Mouse (Mus musculus): ENCODE data around the gene Zbtb7a. TPM values are rescaled to one million over a fixed set of nuclear protein-coding genes. Genes with fewer than 3 reads are reported as not detected.
"Not testable (repeated sequence)": the region's sequence is repeated elsewhere in the genome, so short reads cannot be mapped to it uniquely, and the experiment has no call there.

Zbtb7a gene
- polyA plus RNA-seq, 1 experiment from 2014 or later: 7.5 TPM

GRCm38 (mm10) chr10:81161602-81162317 is 26.7 kb downstream of the Zbtb7a start:
- Histone ChIP-seq H3K27ac (no peak overlapping the region), H3K4me3 (no peak overlapping the region), H3K27me3 (ENCODE audit: poor library complexity, severe bottlenecking) (no peaks in the 10 kb centered on the region), H3K9me3 (no peaks in the 10 kb centered on the region), H3K36me3 (replicated peaks) (peaks cover 86% of the 10 kb centered on the region), H3K4me1 (peaks cover 25% of the 10 kb centered on the region)
- WGBS: 91% methylated on average over 8 of the region's 8 CpGs
- DNase-seq (ENCODE audit: extremely low spot score, low spot score): no peak

GRCm38 (mm10) chr10:81162318-81162652 is 27.3 kb downstream of the Zbtb7a start:
- Histone ChIP-seq H3K27ac (no peak overlapping the region), H3K36me3 (replicated peaks) (peaks cover 81% of the 10 kb centered on the region), H3K4me3 (no peak overlapping the region), H3K27me3 (ENCODE audit: poor library complexity, severe bottlenecking) (no peaks in the 10 kb centered on the region), H3K4me1 (peaks cover 29% of the 10 kb centered on the region), H3K9me3 (no peaks in the 10 kb centered on the region)
- DNase-seq (ENCODE audit: extremely low spot score, low spot score): no peak
- WGBS: 77% methylated on average over 2 of the region's 2 CpGs

- H3K27me3 ChIP-seq (ENCODE audit: poor library complexity, severe bottlenecking): no peaks in the 10 kb centered on the region
- no peak for DNase-seq (ENCODE audit: extremely low spot score, low spot score)
- no peak overlapping the region for H3K4me3 ChIP-seq
- H3K4me1 ChIP-seq: peaks cover 48% of the 10 kb centered on the region
- H3K27ac ChIP-seq: no peak overlapping the region
- 90% methylated on average over 8 of the region's 8 CpGs for WGBS
- no peaks in the 10 kb centered on the region for H3K9me3 ChIP-seq
- peaks cover 54% of the 10 kb centered on the region for H3K36me3 ChIP-seq (replicated peaks)
These were observed 30.1 kb downstream of the Zbtb7a start for GRCm38 (mm10) chr10:81165118-81165517.

- H3K27me3 ChIP-seq (ENCODE audit: poor library complexity, severe bottlenecking): no peaks in the 10 kb centered on the region
- 1% methylated on average over 64 of the region's 64 CpGs for WGBS
These were observed 32.4 kb downstream of the Zbtb7a start, which contains the start of gene Pias4 for GRCm38 (mm10) chr10:81167200-81168086. TSS of gene Pias4 (minus strand) at chr10:81167923.

GRCm38 (mm10) chr10:81168087-81168431 is 33.0 kb downstream of the Zbtb7a start:
- Histone ChIP-seq H3K36me3 (replicated peaks) (peaks cover 25% of the 10 kb centered on the region), H3K4me1 (peaks cover 44% of the 10 kb centered on the region), H3K27me3 (ENCODE audit: poor library complexity, severe bottlenecking) (no peaks in the 10 kb centered on the region), H3K4me3 (peak overlapping the region; percentile 88), H3K27ac (peak overlapping the region; percentile 90), H3K9me3 (no peaks in the 10 kb centered on the region)
- no peak for DNase-seq (ENCODE audit: extremely low spot score, low spot score)
- 6% methylated on average over 5 of the region's 5 CpGs for WGBS

More at GRCm38 (mm10) chr10:81167200-81168086, 32.4 kb downstream of the Zbtb7a start, which contains the start of gene Pias4:
- H3K4me1 ChIP-seq: peaks cover 41% of the 10 kb centered on the region
- DNase-seq (ENCODE audit: extremely low spot score, low spot score): peak; percentile 100
- peak within 1 kb of the TSS; percentile 90 for H3K27ac ChIP-seq
- peaks cover 31% of the 10 kb centered on the region for H3K36me3 ChIP-seq (replicated peaks)
- H3K4me3 ChIP-seq: peak within 1 kb of the TSS; percentile 88
- H3K9me3 ChIP-seq: no peaks in the 10 kb centered on the region

- Histone ChIP-seq H3K36me3 (replicated peaks) (peaks cover 19% of the 10 kb centered on the region), H3K4me3 (peak overlapping the region; percentile 88), H3K27me3 (ENCODE audit: poor library complexity, severe bottlenecking) (no peaks in the 10 kb centered on the region), H3K27ac (peak overlapping the region; percentile 90), H3K4me1 (peaks cover 50% of the 10 kb centered on the region), H3K9me3 (no peaks in the 10 kb centered on the region)
- WGBS: 5% methylated on average over 29 of the region's 29 CpGs
- DNase-seq (ENCODE audit: extremely low spot score, low spot score): peak; percentile 79
These were observed 33.7 kb downstream of the Zbtb7a start for GRCm38 (mm10) chr10:81168521-81169244.

GRCm38 (mm10) chr10:81169411-81169900 is 34.4 kb downstream of the Zbtb7a start:
- 58% methylated on average over 8 of the region's 14 CpGs for WGBS
- H3K4me1 ChIP-seq: peaks cover 58% of the 10 kb centered on the region

GRCm38 (mm10) chr10:81173132-81173531 is 38.1 kb downstream of the Zbtb7a start:
- 9% methylated on average over 21 of the region's 21 CpGs for WGBS
- Histone ChIP-seq H3K36me3 (replicated peaks) (peaks cover 12% of the 10 kb centered on the region), H3K4me1 (peaks cover 60% of the 10 kb centered on the region), H3K27ac (peak overlapping the region; percentile 98), H3K9me3 (no peaks in the 10 kb centered on the region), H3K27me3 (ENCODE audit: poor library complexity, severe bottlenecking) (no peaks in the 10 kb centered on the region), H3K4me3 (peak overlapping the region; percentile 36)
- DNase-seq (ENCODE audit: extremely low spot score, low spot score): peak; percentile 86

More at GRCm38 (mm10) chr10:81169411-81169900, 34.4 kb downstream of the Zbtb7a start:
- H3K27me3 ChIP-seq (ENCODE audit: poor library complexity, severe bottlenecking); H3K27ac ChIP-seq; DNase-seq (ENCODE audit: extremely low spot score, low spot score); H3K9me3 ChIP-seq: not testable (repeated sequence)
- Histone ChIP-seq H3K4me3 (peak overlapping the region; percentile 88), H3K36me3 (replicated peaks) (peaks cover 11% of the 10 kb centered on the region)

- WGBS: 2% methylated on average over 29 of the region's 29 CpGs
- peaks cover 62% of the 10 kb centered on the region for H3K4me1 ChIP-seq
- DNase-seq (ENCODE audit: extremely low spot score, low spot score): peak; percentile 91
These were observed 39.8 kb downstream of the Zbtb7a start for GRCm38 (mm10) chr10:81174617-81175344.

GRCm38 (mm10) chr10:81175345-81175701 is 40.3 kb downstream of the Zbtb7a start:
- 23% methylated on average over 4 of the region's 4 CpGs for whole genome bisulfite sequencing

More at GRCm38 (mm10) chr10:81174617-81175344, 39.8 kb downstream of the Zbtb7a start:
- Histone ChIP-seq H3K27me3 (ENCODE audit: poor library complexity, severe bottlenecking) (no peaks in the 10 kb centered on the region), H3K27ac (peak overlapping the region; percentile 98), H3K9me3 (no peaks in the 10 kb centered on the region), H3K36me3 (replicated peaks) (peaks cover 29% of the 10 kb centered on the region), H3K4me3 (peak overlapping the region; percentile 56)

GRCm38 (mm10) chr10:81175936-81176465 is 41.0 kb downstream of the Zbtb7a start:
- DNase-seq (ENCODE audit: extremely low spot score, low spot score): no peak
- Histone ChIP-seq H3K36me3 (replicated peaks) (peaks cover 41% of the 10 kb centered on the region), H3K27me3 (ENCODE audit: poor library complexity, severe bottlenecking) (no peaks in the 10 kb centered on the region), H3K4me3 (peak overlapping the region; percentile 98), H3K27ac (peak overlapping the region; percentile 98), H3K9me3 (no peaks in the 10 kb centered on the region), H3K4me1 (peaks cover 74% of the 10 kb centered on the region)
- 12% methylated on average over 13 of the region's 13 CpGs for WGBS

More at GRCm38 (mm10) chr10:81175345-81175701, 40.3 kb downstream of the Zbtb7a start:
- H3K27ac ChIP-seq: peak overlapping the region; percentile 98
- H3K36me3 ChIP-seq (replicated peaks): peaks cover 34% of the 10 kb centered on the region
- H3K9me3 ChIP-seq; H3K27me3 ChIP-seq (ENCODE audit: poor library complexity, severe bottlenecking); DNase-seq (ENCODE audit: extremely low spot score, low spot score): not testable (repeated sequence)
- H3K4me3 ChIP-seq: peak overlapping the region; percentile 56
- peaks cover 67% of the 10 kb centered on the region for H3K4me1 ChIP-seq
